Mouse (Mus musculus): ENCODE data around the gene Nosip. TPM values are rescaled to one million over a fixed set of nuclear protein-coding genes. Genes with fewer than 3 reads are reported as not detected.

The Nosip gene
- total and polyA plus RNA-seq, 3 experiments: 27.0 to 43.6 (median 29.3) TPM

- intact Hi-C loops (cut with DNase I): no loop called here
- H3K9ac ChIP-seq (ENCODE audit: low read depth, low read length): no peak overlapping the region
- no peaks in the 10 kb centered on the region; the same call in 1 of the 2 replicates for H3K79me2 ChIP-seq (replicated peaks; ENCODE audit: control insufficient read depth, insufficient read depth, low read length)
- 90% methylated on average over 14 of the region's 14 CpGs for whole genome bisulfite sequencing
- TF ChIP-seq EP300 (IDR thresholded peaks at IDR 0.05; ENCODE audit: insufficient read depth, low read depth, low read length) (no peak), CTCF (IDR thresholded peaks at IDR 0.05) (no peak), POLR2A (IDR thresholded peaks at IDR 0.05; ENCODE audit: insufficient read depth, low read depth, low read length) (no peak)
- no peaks in the 10 kb centered on the region for H3K36me3 ChIP-seq (ENCODE audit: control insufficient read depth, insufficient read depth, low read length)
- H3K27ac ChIP-seq: no peak overlapping the region
- H3K4me1 ChIP-seq (ENCODE audit: control insufficient read depth, insufficient read depth, low read length): peaks cover 7% of the 10 kb centered on the region
- no peaks in the 10 kb centered on the region for H3K27me3 ChIP-seq (ENCODE audit: control insufficient read depth, insufficient read depth, low read length)
- H3K4me3 ChIP-seq: no peak overlapping the region
- DNase-seq: no peak
These were observed 15.1 kb downstream of the Nosip start for GRCm38 (mm10) chr7:45077322-45077721.

DNA sequence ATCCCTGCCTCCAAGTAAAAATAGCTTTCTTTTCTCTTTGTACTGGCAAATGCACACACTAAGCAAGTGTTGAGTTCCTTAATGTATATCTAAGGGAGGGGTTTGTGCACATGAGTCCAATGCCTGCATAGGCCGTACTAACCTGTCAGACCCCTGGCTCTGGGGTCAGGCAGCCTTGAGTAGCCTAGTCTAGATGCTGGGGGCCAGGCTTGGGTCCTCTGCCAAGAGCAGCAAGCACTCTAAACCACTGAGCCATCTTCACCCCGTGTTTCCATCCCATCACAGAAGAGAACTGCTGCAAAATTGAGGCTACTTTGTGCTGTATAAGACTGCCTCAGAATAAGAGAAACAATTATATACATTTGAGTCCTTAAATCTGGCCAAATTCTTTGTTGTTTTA lies 15.6 kb downstream of the Nosip start:
- Histone ChIP-seq H3K9ac (ENCODE audit: low read depth, low read length) (no peak overlapping the region), H3K79me2 (replicated peaks; ENCODE audit: control insufficient read depth, insufficient read depth, low read length) (no peaks in the 10 kb centered on the region; the same call in 1 of the 2 replicates), H3K4me3 (no peak overlapping the region), H3K27me3 (ENCODE audit: control insufficient read depth, insufficient read depth, low read length) (no peaks in the 10 kb centered on the region), H3K4me1 (ENCODE audit: control insufficient read depth, insufficient read depth, low read length) (peaks cover 8% of the 10 kb centered on the region), H3K36me3 (ENCODE audit: control insufficient read depth, insufficient read depth, low read length) (no peaks in the 10 kb centered on the region), H3K27ac (no peak overlapping the region)
- WGBS: 98% methylated on average over 2 of the region's 2 CpGs
- TF ChIP-seq CTCF (IDR thresholded peaks at IDR 0.05): no peak
- no peak for TF ChIP-seq POLR2A (IDR thresholded peaks at IDR 0.05; ENCODE audit: insufficient read depth, low read depth, low read length)
- no peak for TF ChIP-seq EP300 (IDR thresholded peaks at IDR 0.05; ENCODE audit: insufficient read depth, low read depth, low read length)
- DNase-seq: no peak
- intact Hi-C loops (cut with DNase I): no loop called here

GRCm38 (mm10) chr7:45078513-45078912 lies 16.3 kb downstream of the Nosip start:
- TF ChIP-seq CTCF (IDR thresholded peaks at IDR 0.05): peak; percentile 88
- TF ChIP-seq EP300 (IDR thresholded peaks at IDR 0.05; ENCODE audit: insufficient read depth, low read depth, low read length): peak; percentile 76; the same call in 1 of the 2 replicates
- no peak for TF ChIP-seq POLR2A (IDR thresholded peaks at IDR 0.05; ENCODE audit: insufficient read depth, low read depth, low read length)
- no peak overlapping the region for H3K9ac ChIP-seq (ENCODE audit: low read depth, low read length)
- peak; percentile 78 to 84 for DNase-seq
- WGBS: 24% methylated on average over 9 of the region's 9 CpGs
- peaks cover 8% of the 10 kb centered on the region for H3K4me1 ChIP-seq (ENCODE audit: control insufficient read depth, insufficient read depth, low read length)
- no peak overlapping the region for H3K4me3 ChIP-seq
- no peak overlapping the region for H3K27ac ChIP-seq
- intact Hi-C loops (cut with DNase I): no loop called here
- no peaks in the 10 kb centered on the region for H3K36me3 ChIP-seq (ENCODE audit: control insufficient read depth, insufficient read depth, low read length)
- no peaks in the 10 kb centered on the region for H3K27me3 ChIP-seq (ENCODE audit: control insufficient read depth, insufficient read depth, low read length)
- H3K79me2 ChIP-seq (replicated peaks; ENCODE audit: control insufficient read depth, insufficient read depth, low read length): no peaks in the 10 kb centered on the region; the same call in 1 of the 2 replicates

DNA sequence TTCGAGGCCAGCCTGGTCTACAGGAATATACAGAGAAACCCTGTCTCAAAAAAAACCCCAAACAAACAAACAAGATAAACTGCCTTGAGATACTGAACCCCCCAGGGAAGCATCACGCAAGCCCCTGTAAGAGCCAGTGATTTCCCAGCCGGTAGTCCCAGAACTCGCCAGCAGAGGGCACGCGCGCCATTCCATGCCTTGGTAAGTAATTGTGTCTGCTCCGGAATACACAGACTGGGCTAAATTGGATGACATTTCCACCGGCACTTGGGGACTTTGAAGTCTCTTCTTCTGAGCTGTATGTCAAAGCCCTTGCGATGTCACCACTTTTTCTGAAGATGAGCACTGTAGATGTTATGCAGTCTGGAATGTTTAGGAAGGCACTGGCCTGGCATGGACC lies 17.6 kb downstream of the Nosip start:
- DNase-seq: peak; percentile 89 to 97
- no peaks in the 10 kb centered on the region for H3K79me2 ChIP-seq (replicated peaks; ENCODE audit: control insufficient read depth, insufficient read depth, low read length)
- H3K27ac ChIP-seq: no peak overlapping the region; the same call in 1 of the 2 replicates
- no peak overlapping the region for H3K4me3 ChIP-seq
- H3K4me1 ChIP-seq (ENCODE audit: control insufficient read depth, insufficient read depth, low read length): peaks cover 8% of the 10 kb centered on the region
- WGBS: 1% methylated on average over 10 of the region's 10 CpGs
- TF ChIP-seq CTCF (IDR thresholded peaks at IDR 0.05) (peak; percentile 95; the same call in 1 of the 2 replicates), EP300 (IDR thresholded peaks at IDR 0.05; ENCODE audit: insufficient read depth, low read depth, low read length) (peak; percentile 94), POLR2A (IDR thresholded peaks at IDR 0.05; ENCODE audit: insufficient read depth, low read depth, low read length) (0 out of 2 replicates have a peak, but pooled peaks have one; percentile 18)
- intact Hi-C loops (cut with DNase I): loop anchor here (1.0 kb wide), 2 partner anchors 56 to 118 kb away; partner anchors contain the start of genes Flt3l and Gm45713
- H3K36me3 ChIP-seq (ENCODE audit: control insufficient read depth, insufficient read depth, low read length): no peaks in the 10 kb centered on the region
- H3K9ac ChIP-seq (ENCODE audit: low read depth, low read length): no peak overlapping the region
- H3K27me3 ChIP-seq (ENCODE audit: control insufficient read depth, insufficient read depth, low read length): no peaks in the 10 kb centered on the region

GRCm38 (mm10) chr7:45081016-45081415 lies 18.8 kb downstream of the Nosip start:
- Histone ChIP-seq H3K4me1 (ENCODE audit: control insufficient read depth, insufficient read depth, low read length) (peaks cover 6% of the 10 kb centered on the region), H3K27ac (peak overlapping the region; percentile 83), H3K79me2 (replicated peaks; ENCODE audit: control insufficient read depth, insufficient read depth, low read length) (no peaks in the 10 kb centered on the region), H3K36me3 (ENCODE audit: control insufficient read depth, insufficient read depth, low read length) (no peaks in the 10 kb centered on the region), H3K9ac (ENCODE audit: low read depth, low read length) (no peak overlapping the region), H3K4me3 (no peak overlapping the region), H3K27me3 (ENCODE audit: control insufficient read depth, insufficient read depth, low read length) (no peaks in the 10 kb centered on the region)
- intact Hi-C loops (cut with DNase I): no loop called here
- TF ChIP-seq POLR2A (IDR thresholded peaks at IDR 0.05; ENCODE audit: insufficient read depth, low read depth, low read length) (no peak), EP300 (IDR thresholded peaks at IDR 0.05; ENCODE audit: insufficient read depth, low read depth, low read length) (no peak), CTCF (IDR thresholded peaks at IDR 0.05) (no peak)
- DNase-seq: no peak
- 60% methylated on average over 5 of the region's 5 CpGs for WGBS

All from heart, adult 2 months (tissue).